Mouse (Mus musculus): ENCODE results near the gene Sp4. TPM values are rescaled to one million over a fixed set of nuclear protein-coding genes. Genes with fewer than 3 reads are reported as not detected.

The Sp4 gene
- polyA plus RNA-seq (2015; fragmentation: Nextera tagmentation; extraction: Ambion mirVana): 6.5 and 6.9 TPM in 2 replicates

- peak within 1 kb of the TSS; percentile 75 for H3K4me3 ChIP-seq (replicated peaks; ENCODE audit: low read depth, low read length)
Observed at GRCm38 (mm10) chr12:118301072-118301865, at the start of gene Sp4. Gene Sp4 (minus strand): TSS chr12:118301440.

GRCm38 (mm10) chr12:118339107-118339506 lies 37.9 kb upstream of the Sp4 start:
- H3K27ac ChIP-seq: no peak overlapping the region
- WGBS: 58% methylated on average over 2 of the region's 2 CpGs

More at GRCm38 (mm10) chr12:118301072-118301865, at the start of gene Sp4:
- ATAC-seq (replicated peaks; ENCODE audit: low FRiP score, low read depth) (peak; percentile 91), DNase-seq (ENCODE audit: low spot score) (peak; percentile 97)
- Histone ChIP-seq H3K4me2 (ENCODE audit: low read length) (peak within 1 kb of the TSS; percentile 86), H3K4me1 (replicated peaks; ENCODE audit: insufficient read depth, low read length) (no peaks in the 10 kb centered on the region), H3K9ac (ENCODE audit: low read depth, low read length) (peak within 1 kb of the TSS; percentile 87), H3K9me3 (replicated peaks; ENCODE audit: low read length) (no peaks in the 10 kb centered on the region), H3K36me3 (ENCODE audit: insufficient read depth, low read length) (no peaks in the 10 kb centered on the region), H3K27me3 (ENCODE audit: insufficient read depth, low read length) (no peaks in the 10 kb centered on the region), H3K27ac (peak within 1 kb of the TSS; percentile 96)
- WGBS: under 1% methylated on average over 43 of the region's 78 CpGs
- no peak for TF ChIP-seq CTCF (IDR thresholded peaks at IDR 0.05; ENCODE audit: low read depth)

GRCm38 (mm10) chr12:118338243-118338642 lies 37.0 kb upstream of the Sp4 start:
- Histone ChIP-seq H3K9me3 (replicated peaks; ENCODE audit: low read length) (no peaks in the 10 kb centered on the region), H3K4me3 (replicated peaks; ENCODE audit: low read depth, low read length) (no peak overlapping the region), H3K4me1 (replicated peaks; ENCODE audit: insufficient read depth, low read length) (no peaks in the 10 kb centered on the region), H3K9ac (ENCODE audit: low read depth, low read length) (no peak overlapping the region), H3K36me3 (ENCODE audit: insufficient read depth, low read length) (no peaks in the 10 kb centered on the region), H3K27me3 (ENCODE audit: insufficient read depth, low read length) (no peaks in the 10 kb centered on the region), H3K4me2 (ENCODE audit: low read length) (no peak overlapping the region), H3K27ac (no peak overlapping the region)
- ATAC-seq (replicated peaks; ENCODE audit: low FRiP score, low read depth): no peak
- no peak for DNase-seq (ENCODE audit: low spot score)
- 87% methylated on average over 2 of the region's 2 CpGs for WGBS
- no peak for TF ChIP-seq CTCF (IDR thresholded peaks at IDR 0.05; ENCODE audit: low read depth)

More at GRCm38 (mm10) chr12:118339107-118339506, 37.9 kb upstream of the Sp4 start:
- no peaks in the 10 kb centered on the region for H3K4me1 ChIP-seq (replicated peaks; ENCODE audit: insufficient read depth, low read length)
- H3K4me2 ChIP-seq (ENCODE audit: low read length): no peak overlapping the region
- TF ChIP-seq CTCF (IDR thresholded peaks at IDR 0.05; ENCODE audit: low read depth): no peak
- no peaks in the 10 kb centered on the region for H3K9me3 ChIP-seq (replicated peaks; ENCODE audit: low read length)
- no peaks in the 10 kb centered on the region for H3K27me3 ChIP-seq (ENCODE audit: insufficient read depth, low read length)
- DNase-seq (ENCODE audit: low spot score) (no peak), ATAC-seq (replicated peaks; ENCODE audit: low FRiP score, low read depth) (no peak)
- H3K4me3 ChIP-seq (replicated peaks; ENCODE audit: low read depth, low read length): no peak overlapping the region
- no peaks in the 10 kb centered on the region for H3K36me3 ChIP-seq (ENCODE audit: insufficient read depth, low read length)
- no peak overlapping the region for H3K9ac ChIP-seq (ENCODE audit: low read depth, low read length)

GRCm38 (mm10) chr12:118337291-118337690 lies 36.1 kb upstream of the Sp4 start:
- no peak for ATAC-seq (replicated peaks; ENCODE audit: low FRiP score, low read depth)
- Histone ChIP-seq H3K4me1 (replicated peaks; ENCODE audit: insufficient read depth, low read length) (no peaks in the 10 kb centered on the region), H3K27ac (no peak overlapping the region), H3K36me3 (ENCODE audit: insufficient read depth, low read length) (no peaks in the 10 kb centered on the region), H3K4me3 (replicated peaks; ENCODE audit: low read depth, low read length) (no peak overlapping the region), H3K4me2 (ENCODE audit: low read length) (no peak overlapping the region), H3K27me3 (ENCODE audit: insufficient read depth, low read length) (no peaks in the 10 kb centered on the region), H3K9me3 (replicated peaks; ENCODE audit: low read length) (no peaks in the 10 kb centered on the region), H3K9ac (ENCODE audit: low read depth, low read length) (no peak overlapping the region)
- no peak for TF ChIP-seq CTCF (IDR thresholded peaks at IDR 0.05; ENCODE audit: low read depth)
- DNase-seq (ENCODE audit: low spot score): no peak
- 63% methylated on average over 3 of the region's 3 CpGs for WGBS

GRCm38 (mm10) chr12:118328739-118329249 lies 27.6 kb upstream of the Sp4 start:
- Histone ChIP-seq H3K27me3 (ENCODE audit: insufficient read depth, low read length) (no peaks in the 10 kb centered on the region), H3K4me2 (ENCODE audit: low read length) (no peak overlapping the region), H3K4me3 (replicated peaks; ENCODE audit: low read depth, low read length) (no peak overlapping the region), H3K36me3 (ENCODE audit: insufficient read depth, low read length) (no peaks in the 10 kb centered on the region), H3K27ac (no peak overlapping the region), H3K9ac (ENCODE audit: low read depth, low read length) (no peak overlapping the region), H3K4me1 (replicated peaks; ENCODE audit: insufficient read depth, low read length) (no peaks in the 10 kb centered on the region), H3K9me3 (replicated peaks; ENCODE audit: low read length) (no peaks in the 10 kb centered on the region)
- TF ChIP-seq CTCF (IDR thresholded peaks at IDR 0.05; ENCODE audit: low read depth): no peak
- ATAC-seq (replicated peaks; ENCODE audit: low FRiP score, low read depth) (no peak), DNase-seq (ENCODE audit: low spot score) (no peak)
- 88% methylated on average over 6 of the region's 6 CpGs for WGBS

GRCm38 (mm10) chr12:118327566-118327965 lies 26.3 kb upstream of the Sp4 start:
- Histone ChIP-seq H3K27me3 (ENCODE audit: insufficient read depth, low read length) (no peaks in the 10 kb centered on the region), H3K36me3 (ENCODE audit: insufficient read depth, low read length) (no peaks in the 10 kb centered on the region), H3K9ac (ENCODE audit: low read depth, low read length) (no peak overlapping the region), H3K4me3 (replicated peaks; ENCODE audit: low read depth, low read length) (no peak overlapping the region), H3K9me3 (replicated peaks; ENCODE audit: low read length) (no peaks in the 10 kb centered on the region), H3K4me1 (replicated peaks; ENCODE audit: insufficient read depth, low read length) (no peaks in the 10 kb centered on the region), H3K27ac (no peak overlapping the region), H3K4me2 (ENCODE audit: low read length) (no peak overlapping the region)
- 87% methylated on average over 2 of the region's 2 CpGs for WGBS
- DNase-seq (ENCODE audit: low spot score): no peak
- ATAC-seq (replicated peaks; ENCODE audit: low FRiP score, low read depth): no peak
- no peak for TF ChIP-seq CTCF (IDR thresholded peaks at IDR 0.05; ENCODE audit: low read depth)
